Mouse (Mus musculus): ENCODE measurements around the gene Ube2g1.

- TF ChIP-seq POLR2A (IDR thresholded peaks at IDR 0.05; ENCODE audit: borderline replicate concordance, extremely low read depth, low read depth, low read length) (no peak), CTCF (IDR thresholded peaks at IDR 0.05; ENCODE audit: insufficient read depth, low read length) (no peak)
Observed at GRCm38 (mm10) chr11:72642730-72643129, 35.6 kb downstream of the Ube2g1 start.

All from lung, adult 2 months (tissue).